Mouse (Mus musculus) small intestine, adult 2 months (tissue): ENCODE results near the gene Abca1. TPM values are rescaled to one million over a fixed set of nuclear protein-coding genes. Genes with fewer than 3 reads are reported as not detected.

Source experiments
- H3K27ac ChIP-seq: fragments of 200-500 bp; 2 replicates; pipeline ENCODE4 v1.5.1; 2012; ENCODE audit warnings: low read depth, low read length, control low read depth, inconsistent platforms; ENCODE audit not compliant: insufficient read depth
- H3K27me3 ChIP-seq: fragments of 200-500 bp; 2 replicates; pipeline ENCODE4 v1.6.1; 2012; ENCODE audit warnings: mild to moderate bottlenecking, moderate library complexity, low read length, inconsistent platforms; ENCODE audit not compliant: control insufficient read depth, insufficient read depth
- H3K36me3 ChIP-seq: fragments of 200-500 bp; 2 replicates; pipeline ENCODE4 v1.6.1; 2012; ENCODE audit warnings: mild to moderate bottlenecking, low read length, control low read depth, inconsistent platforms; ENCODE audit not compliant: control insufficient read depth, insufficient read depth
- H3K4me1 ChIP-seq: fragments of 200-500 bp; 2 replicates; pipeline ENCODE4 v1.6.1; 2012; ENCODE audit warnings: low read length, inconsistent platforms, mixed read lengths; ENCODE audit not compliant: control insufficient read depth, insufficient read depth, insufficient read length
- H3K4me3 ChIP-seq: fragments of 200-500 bp; 2 replicates; pipeline ENCODE4 v1.5.1; 2012; ENCODE audit warnings: low read depth, mild to moderate bottlenecking, control low read depth, inconsistent platforms, low read length, moderate library complexity
- CTCF ChIP-seq: fragments of 200-500 bp; IDR thresholded peaks from 2 replicates; pipeline ENCODE4 v1.5.1; 2012; ENCODE audit warnings: low read depth, mild to moderate bottlenecking, control low read depth, inconsistent platforms, low read length, moderate library complexity, mixed read lengths; ENCODE audit not compliant: insufficient replicate concordance, insufficient read length; ENCODE audit errors: extremely low read depth
- POLR2A ChIP-seq: fragments of 200-500 bp; IDR thresholded peaks from 2 replicates; pipeline ENCODE4 v1.6.1; 2012; ENCODE audit warnings: low read depth, mild to moderate bottlenecking, control low read depth, inconsistent platforms, low read length, moderate library complexity
- WGBS: fragments of 180-500 bp; shearing (Covaris S2); methylation state at CpG from one replicate; pipeline ENCODE4 v1.1.7; 2018; 5-methylcytosine and 5-hydroxymethylcytosine counted together
- polyA plus RNA-seq: library from polyadenylated mRNA; depleted of rRNA; stranded (reverse); fragments of >200 nt; gene quantifications from 2 replicates; pipeline ENCODE4 v1.2.3, GENCODE M21; 2012

The Abca1 gene
- polyA plus RNA-seq, 1 experiment, result 2.8 TPM

GRCm38 (mm10) chr4:53134816-53135215, 24.9 kb downstream of the Abca1 start:
- H3K27me3 ChIP-seq, result no peaks in the 10 kb centered on the region
- 43% methylated on average over 7 of the region's 7 CpGs for WGBS
- peaks cover 9% of the 10 kb centered on the region; the same call in 1 of the 2 replicates for H3K4me1 ChIP-seq
- no peak overlapping the region for H3K4me3 ChIP-seq
- no peak for TF ChIP-seq CTCF
- no peak for TF ChIP-seq POLR2A
- H3K27ac ChIP-seq, result no peak overlapping the region
- H3K36me3 ChIP-seq, result peaks cover 9% of the 10 kb centered on the region

- Histone ChIP-seq H3K4me3 (no peak overlapping the region), H3K4me1 (peaks cover under 1% of the 10 kb centered on the region; the same call in 1 of the 2 replicates), H3K27ac (no peak overlapping the region), H3K36me3 (peaks cover 13% of the 10 kb centered on the region), H3K27me3 (no peaks in the 10 kb centered on the region)
- TF ChIP-seq POLR2A, result no peak
- TF ChIP-seq CTCF, result no peak
- 63% methylated on average over 4 of the region's 4 CpGs for WGBS
Measured at GRCm38 (mm10) chr4:53133995-53134394, 25.7 kb downstream of the Abca1 start.

- WGBS, result 92% methylated on average over 5 of the region's 5 CpGs
- Histone ChIP-seq H3K27ac (no peak overlapping the region), H3K36me3 (peaks cover 32% of the 10 kb centered on the region)
Measured at GRCm38 (mm10) chr4:53131538-53131937, 28.2 kb downstream of the Abca1 start.

GRCm38 (mm10) chr4:53130622-53131517, 28.8 kb downstream of the Abca1 start:
- no peaks in the 10 kb centered on the region for H3K4me1 ChIP-seq
- peaks cover 36% of the 10 kb centered on the region for H3K36me3 ChIP-seq
- no peaks in the 10 kb centered on the region for H3K27me3 ChIP-seq
- WGBS, result 48% methylated on average over 6 of the region's 6 CpGs
- no peak for TF ChIP-seq POLR2A
- no peak for TF ChIP-seq CTCF
- no peak overlapping the region for H3K4me3 ChIP-seq
- H3K27ac ChIP-seq, result no peak overlapping the region

More at GRCm38 (mm10) chr4:53131538-53131937, 28.2 kb downstream of the Abca1 start:
- Histone ChIP-seq H3K4me1 (no peaks in the 10 kb centered on the region), H3K27me3 (no peaks in the 10 kb centered on the region), H3K4me3 (no peak overlapping the region)
- no peak for TF ChIP-seq CTCF
- no peak for TF ChIP-seq POLR2A

GRCm38 (mm10) chr4:53129716-53130301, 29.9 kb downstream of the Abca1 start:
- no peak overlapping the region for H3K4me3 ChIP-seq
- TF ChIP-seq POLR2A, result no peak
- TF ChIP-seq CTCF, result no peak
- no peaks in the 10 kb centered on the region for H3K27me3 ChIP-seq
- WGBS, result 77% methylated on average over 11 of the region's 11 CpGs
- H3K27ac ChIP-seq, result no peak overlapping the region
- H3K36me3 ChIP-seq, result peaks cover 36% of the 10 kb centered on the region
- peaks cover 2% of the 10 kb centered on the region; the same call in 1 of the 2 replicates for H3K4me1 ChIP-seq

GRCm38 (mm10) chr4:53127266-53127665, 32.4 kb downstream of the Abca1 start:
- no peaks in the 10 kb centered on the region for H3K27me3 ChIP-seq
- no peak overlapping the region for H3K27ac ChIP-seq
- peaks cover 2% of the 10 kb centered on the region; the same call in 1 of the 2 replicates for H3K4me1 ChIP-seq
- H3K4me3 ChIP-seq, result no peak overlapping the region
- TF ChIP-seq POLR2A, result no peak
- no peak for TF ChIP-seq CTCF
- peaks cover 33% of the 10 kb centered on the region for H3K36me3 ChIP-seq
- WGBS, result 94% methylated on average over 5 of the region's 5 CpGs

- TF ChIP-seq POLR2A (no peak), CTCF (no peak)
- peaks cover 33% of the 10 kb centered on the region for H3K36me3 ChIP-seq
- WGBS, result 93% methylated on average over 7 of the region's 7 CpGs
Measured at GRCm38 (mm10) chr4:53126794-53127193, 32.9 kb downstream of the Abca1 start.

More at GRCm38 (mm10) chr4:53126794-53127193, 32.9 kb downstream of the Abca1 start:
- Histone ChIP-seq H3K4me3 (no peak overlapping the region), H3K27me3 (no peaks in the 10 kb centered on the region), H3K27ac (no peak overlapping the region), H3K4me1 (peaks cover 2% of the 10 kb centered on the region; the same call in 1 of the 2 replicates)
